ENCODE assay signal across 13 mouse cellular contexts in the genomic region with DNA sequence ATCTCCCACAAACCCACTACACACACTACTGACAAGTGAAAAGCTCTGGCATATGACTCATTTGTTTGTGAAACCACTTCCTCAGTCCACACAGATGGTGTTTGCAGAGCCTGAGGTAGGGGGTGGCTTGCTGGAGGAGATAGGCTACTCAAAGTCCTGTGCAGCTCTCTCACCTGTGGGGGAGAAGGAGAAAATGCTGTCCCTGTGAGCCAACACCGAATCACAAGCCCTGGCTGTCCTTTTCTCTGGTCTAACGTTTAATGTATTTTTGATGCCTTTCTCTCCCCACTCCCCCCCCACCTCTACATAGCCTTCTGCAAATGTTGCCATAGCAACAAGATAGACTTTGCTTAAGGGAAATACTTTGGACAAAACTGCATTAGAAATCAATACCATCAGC.
DNase-seq lines count a peak whose midpoint lies in the region; ATAC-seq lines count a peak whose summit lies in the region.
"Had no signal": no experiment of that assay in that cellular context is flagged by ENCODE, and none has a peak within 500 bp of the region (broad histone marks: within the 10 kb centered on the region; RNA-seq: fewer than 3 reads in every experiment).

No protein-coding gene starts in this region.

- no peaks in the 10 kb centered on the region for H3K9me3 ChIP-seq in neural tube, embryonic 14.5 days (ENCODE audit: control insufficient read depth, low read length)
- no peaks in the 10 kb centered on the region for H3K9me3 ChIP-seq in stomach, embryonic 16.5 days (replicated peaks; ENCODE audit: control insufficient read depth, low read length)
- H3K9me3 ChIP-seq in embryonic facial prominence, embryonic 10.5 days = no peaks in the 10 kb centered on the region
- H3K9me3 ChIP-seq: embryonic facial prominence, embryonic 12.5 days; heart, embryonic 15.5 days; kidney, embryonic 15.5 days; neural tube, embryonic 12.5 days had no signal

- ATAC-seq in neural tube, embryonic 14.5 days (ENCODE audit: low read depth) = 0 out of 2 replicates have a peak, but pooled peaks have one; percentile 31
- 0 out of 2 replicates have a peak, but pooled peaks have one; percentile 18 for ATAC-seq in megakaryocyte, adult 5-6 weeks (ENCODE audit: poor library complexity, severe bottlenecking)
- ATAC-seq in stomach, embryonic 16.5 days (ENCODE audit: insufficient read depth, low FRiP score) = peak; percentile 29; the same call in 1 of the 2 replicates

- DNase-seq in neural tube, embryonic 10.5 days (ENCODE audit: extremely low spot score, low spot score) = no peak
- peak; percentile 35 to 44 for DNase-seq in frontal cortex, postnatal 36 days (ENCODE audit: low spot score in 2 of 2)
- no peak for DNase-seq in embryonic facial prominence, embryonic 10.5 days (ENCODE audit: low spot score)
- DNase-seq in spleen, postnatal 14 days (ENCODE audit: low spot score in 2 of 2) = no peak
- DNase-seq in thymus, postnatal 0 days (ENCODE audit: low spot score) = no peak
- DNase-seq: gastrocnemius, postnatal 10 days had no signal

- H3K36me3 ChIP-seq in neural tube, embryonic 14.5 days (ENCODE audit: control insufficient read depth, insufficient read depth, low read length) = no peaks in the 10 kb centered on the region
- no peaks in the 10 kb centered on the region for H3K36me3 ChIP-seq in stomach, embryonic 16.5 days (ENCODE audit: control insufficient read depth, insufficient read depth, low read length)
- no peaks in the 10 kb centered on the region for H3K36me3 ChIP-seq in embryonic facial prominence, embryonic 10.5 days (replicated peaks)
- H3K36me3 ChIP-seq: embryonic facial prominence, embryonic 12.5 days; heart, embryonic 15.5 days; kidney, embryonic 15.5 days; neural tube, embryonic 12.5 days had no signal

- no peak overlapping the region for H3K4me2 ChIP-seq in neural tube, embryonic 14.5 days (ENCODE audit: low read depth, low read length)
- no peak overlapping the region for H3K4me2 ChIP-seq in stomach, embryonic 16.5 days (ENCODE audit: low read depth, low read length)
- H3K4me2 ChIP-seq: embryonic facial prominence, embryonic 12.5 days; heart, embryonic 15.5 days; kidney, embryonic 15.5 days; neural tube, embryonic 12.5 days had no signal

- no peak overlapping the region for H3K9ac ChIP-seq in neural tube, embryonic 14.5 days (replicated peaks; ENCODE audit: low read depth, low read length)
- no peak overlapping the region for H3K9ac ChIP-seq in stomach, embryonic 16.5 days (ENCODE audit: low read length)
- H3K9ac ChIP-seq: embryonic facial prominence, embryonic 12.5 days; heart, embryonic 15.5 days; kidney, embryonic 15.5 days; neural tube, embryonic 12.5 days had no signal

- no peaks in the 10 kb centered on the region for H3K27me3 ChIP-seq in neural tube, embryonic 14.5 days (ENCODE audit: control insufficient read depth, insufficient read depth, low read length)
- H3K27me3 ChIP-seq in stomach, embryonic 16.5 days (ENCODE audit: control insufficient read depth, insufficient read depth, low read length) = no peaks in the 10 kb centered on the region
- no peaks in the 10 kb centered on the region for H3K27me3 ChIP-seq in embryonic facial prominence, embryonic 10.5 days (replicated peaks; ENCODE audit: low read depth, poor library complexity, severe bottlenecking)
- H3K27me3 ChIP-seq: embryonic facial prominence, embryonic 12.5 days; heart, embryonic 15.5 days; kidney, embryonic 15.5 days; neural tube, embryonic 12.5 days had no signal

- 61% methylated on average over 2 of the region's 2 CpGs for WGBS in neural tube, embryonic 14.5 days
- 48% methylated on average over 2 of the region's 2 CpGs for WGBS in stomach, embryonic 16.5 days
- WGBS in embryonic facial prominence, embryonic 10.5 days = 81% methylated on average over 2 of the region's 2 CpGs

- H3K27ac ChIP-seq in neural tube, embryonic 14.5 days (ENCODE audit: low read depth, low read length) = no peak overlapping the region
- no peak overlapping the region for H3K27ac ChIP-seq in stomach, embryonic 16.5 days (ENCODE audit: low read length)
- H3K27ac ChIP-seq in embryonic facial prominence, embryonic 10.5 days (replicated peaks) = no peak overlapping the region
- H3K27ac ChIP-seq: embryonic facial prominence, embryonic 12.5 days; heart, embryonic 15.5 days; kidney, embryonic 15.5 days; neural tube, embryonic 12.5 days had no signal

- H3K4me1 ChIP-seq in neural tube, embryonic 14.5 days (ENCODE audit: control insufficient read depth, insufficient read depth, low read length) = no peaks in the 10 kb centered on the region
- no peaks in the 10 kb centered on the region for H3K4me1 ChIP-seq in stomach, embryonic 16.5 days (ENCODE audit: control insufficient read depth, insufficient read depth, low read length)
- H3K4me1 ChIP-seq in embryonic facial prominence, embryonic 10.5 days = no peaks in the 10 kb centered on the region
- H3K4me1 ChIP-seq: embryonic facial prominence, embryonic 12.5 days; heart, embryonic 15.5 days; kidney, embryonic 15.5 days; neural tube, embryonic 12.5 days had no signal

- no peak overlapping the region for H3K4me3 ChIP-seq in neural tube, embryonic 14.5 days (ENCODE audit: low read depth, low read length)
- H3K4me3 ChIP-seq in stomach, embryonic 16.5 days (replicated peaks; ENCODE audit: low read length) = no peak overlapping the region
- no peak overlapping the region for H3K4me3 ChIP-seq in embryonic facial prominence, embryonic 10.5 days
- H3K4me3 ChIP-seq: embryonic facial prominence, embryonic 12.5 days; heart, embryonic 15.5 days; kidney, embryonic 15.5 days; neural tube, embryonic 12.5 days had no signal

Comparison
In these comparisons a context has a peak if more than half of its experiments do, and no peak if none do; other contexts are left out.
1. DNase-seq: peak in frontal cortex, postnatal 36 days (2 of 2); none in neural tube, embryonic 10.5 days (single experiment), embryonic facial prominence, embryonic 10.5 days (single experiment), spleen, postnatal 14 days (0 of 2) and thymus, postnatal 0 days (single experiment).
2. Peak in every context shown above with its lines, with median percentiles within 50 percentile points of each other: ATAC-seq.